Mouse (Mus musculus) thymus, postnatal 14 days (tissue): ENCODE results near the gene Insl3.

Experiments
- DNase-seq: peaks from one replicate; pipeline ENCODE4 v3.0.0; 2021

Gene Insl3

GRCm38 (mm10) chr8:71689028-71689427, at the start of gene Insl3:
TSS of gene Insl3 (plus strand) at chr8:71689214.
- no peak for DNase-seq

DNA sequence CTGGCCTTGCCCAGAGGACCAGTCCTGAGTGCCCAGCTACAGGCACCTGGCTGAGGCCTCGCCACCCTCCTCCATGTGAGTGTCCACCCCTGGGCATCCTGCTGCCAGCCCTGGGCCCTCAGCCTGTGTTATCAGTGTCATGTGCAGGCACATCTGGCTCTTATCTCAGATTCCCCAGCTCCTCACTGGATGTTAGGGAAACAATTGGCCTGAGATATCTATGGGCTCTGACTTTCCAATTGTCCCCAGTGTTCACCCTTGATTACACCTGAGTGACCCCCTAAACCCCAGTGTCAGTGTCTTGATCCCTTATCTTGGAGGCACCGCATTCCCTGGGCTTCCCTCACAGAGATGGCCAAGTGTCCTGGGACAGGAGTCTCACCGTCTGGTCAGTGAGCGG, 49.7 kb upstream of the Insl3 start:
- no peak for DNase-seq

- DNase-seq = no peak
Measured at GRCm38 (mm10) chr8:71645510-71645909, 43.5 kb upstream of the Insl3 start.

DNA sequence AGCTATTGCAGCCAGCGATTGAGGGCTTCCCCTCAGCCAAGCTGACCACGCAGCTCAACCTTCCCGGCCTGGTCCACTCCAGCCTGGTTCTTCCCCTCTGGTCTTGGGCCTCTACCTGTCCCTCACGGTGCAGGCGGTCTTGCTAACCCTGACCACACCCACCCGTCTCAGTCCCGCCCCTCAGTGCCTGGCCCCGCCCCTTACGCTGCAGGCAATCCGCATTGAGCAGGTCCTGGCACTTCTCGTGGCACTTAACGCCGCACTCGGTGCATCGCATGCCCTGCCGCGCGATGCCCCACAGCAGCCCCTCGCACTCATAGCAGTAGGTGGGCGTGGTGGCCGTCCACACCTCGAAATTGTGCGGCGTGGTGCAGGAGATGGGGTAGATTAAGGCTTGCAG, 34.4 kb upstream of the Insl3 start:
- DNase-seq = peak; percentile 43

DNA sequence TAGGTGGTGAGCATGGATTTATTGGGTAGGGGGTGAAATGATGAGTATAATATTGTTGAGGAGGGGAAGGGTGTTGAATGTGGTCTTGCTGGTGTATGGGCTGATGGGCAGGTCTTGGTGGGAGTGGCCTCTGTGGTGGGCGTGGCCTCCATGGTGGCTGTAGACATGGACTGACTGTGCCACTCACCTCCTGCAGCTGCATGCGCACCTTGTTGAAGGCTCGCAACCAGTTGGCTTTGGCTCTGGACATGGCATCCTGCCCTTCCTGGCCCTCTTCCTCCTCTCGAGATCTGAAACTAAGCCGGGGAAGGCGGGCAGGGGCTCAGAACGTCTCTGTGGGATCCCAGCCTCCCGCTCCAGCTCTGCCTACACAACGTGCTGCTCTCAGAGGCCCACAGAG, 31.2 kb upstream of the Insl3 start:
- DNase-seq = no peak

- no peak for DNase-seq
Measured at GRCm38 (mm10) chr8:71658515-71659049, 30.4 kb upstream of the Insl3 start.

GRCm38 (mm10) chr8:71659751-71660150, 29.3 kb upstream of the Insl3 start:
- no peak for DNase-seq

- DNase-seq = peak; percentile 85
Measured at GRCm38 (mm10) chr8:71660325-71661120, 28.5 kb upstream of the Insl3 start.

DNA sequence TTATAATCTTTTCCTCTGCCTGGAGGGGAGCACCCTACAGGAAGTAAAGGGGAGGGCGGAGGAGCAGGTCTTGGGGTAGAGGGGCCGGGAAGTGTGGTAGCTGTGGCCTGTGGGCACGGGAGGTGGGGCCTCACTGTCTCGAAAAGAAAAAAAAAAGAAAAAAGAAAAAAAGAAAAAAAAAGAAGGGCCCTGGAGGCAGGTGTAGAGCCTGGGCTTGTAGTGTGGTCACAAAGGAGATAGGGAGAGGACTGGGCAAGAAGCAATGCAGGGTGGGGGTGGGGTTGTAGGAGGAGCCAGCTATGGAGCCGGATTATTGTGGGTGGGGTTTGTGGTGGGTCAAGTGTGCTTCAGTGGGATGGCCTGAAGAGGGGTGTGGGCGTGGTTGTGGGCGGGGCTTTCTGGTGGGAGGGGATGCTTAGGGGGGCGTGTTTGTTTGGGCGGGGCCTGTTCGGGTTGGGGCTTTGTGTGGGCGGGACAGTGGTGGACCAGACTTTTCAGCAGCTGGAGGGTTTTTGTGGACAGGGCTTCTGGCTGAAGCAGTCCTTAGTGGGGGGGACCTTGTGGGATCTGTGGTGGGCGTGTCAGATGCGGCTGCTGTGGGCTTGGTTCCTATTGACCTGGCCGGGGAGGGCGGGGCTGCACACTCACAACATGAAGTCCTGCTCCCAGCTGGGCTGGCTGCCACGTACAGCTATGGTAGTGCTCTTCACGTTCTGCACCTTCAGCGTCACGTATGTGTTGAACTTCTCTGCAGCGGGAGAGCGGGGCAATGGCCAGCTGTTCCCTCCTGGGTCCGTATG, 23.5 kb upstream of the Insl3 start:
- DNase-seq = peak; percentile 62

DNA sequence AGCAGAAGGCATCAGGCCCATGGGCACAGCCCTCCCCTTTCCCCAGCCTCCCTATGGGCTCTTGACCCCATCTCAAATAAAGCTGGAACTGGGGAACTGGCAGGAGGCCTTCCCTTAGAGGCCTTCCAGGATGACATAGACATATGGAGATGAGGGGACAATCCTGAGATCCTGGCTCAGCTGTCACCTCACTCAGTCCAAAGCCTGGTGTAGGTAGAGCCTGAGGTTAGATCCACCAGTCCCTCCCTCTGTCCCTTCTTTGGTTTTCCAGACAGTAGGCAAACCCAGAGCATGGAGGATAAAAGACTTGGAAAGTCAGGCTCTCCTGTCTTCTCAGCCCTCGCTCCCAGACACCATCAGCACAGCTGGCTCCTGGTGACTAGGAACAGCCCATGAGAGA, 22.2 kb upstream of the Insl3 start:
- DNase-seq = no peak

DNA sequence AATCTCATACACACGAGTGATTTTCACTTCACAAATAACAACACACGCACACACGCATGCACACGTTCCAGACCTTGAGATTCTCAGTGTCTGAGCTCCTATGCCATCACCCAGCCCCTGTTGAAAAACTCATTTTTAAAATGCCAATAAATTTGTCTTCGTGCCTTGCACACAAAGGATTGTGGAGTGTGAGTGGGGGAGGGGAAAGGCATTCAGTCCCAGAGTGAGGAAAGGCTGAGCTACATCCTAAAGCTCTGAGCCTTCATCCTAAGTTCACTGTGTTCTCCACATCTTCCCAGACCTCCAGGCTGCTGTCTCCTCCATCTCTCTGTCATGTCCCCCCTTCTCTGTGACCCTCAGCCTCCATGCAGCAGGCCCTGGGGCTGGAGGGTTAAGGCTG, 21.8 kb upstream of the Insl3 start:
- DNase-seq = no peak

DNA sequence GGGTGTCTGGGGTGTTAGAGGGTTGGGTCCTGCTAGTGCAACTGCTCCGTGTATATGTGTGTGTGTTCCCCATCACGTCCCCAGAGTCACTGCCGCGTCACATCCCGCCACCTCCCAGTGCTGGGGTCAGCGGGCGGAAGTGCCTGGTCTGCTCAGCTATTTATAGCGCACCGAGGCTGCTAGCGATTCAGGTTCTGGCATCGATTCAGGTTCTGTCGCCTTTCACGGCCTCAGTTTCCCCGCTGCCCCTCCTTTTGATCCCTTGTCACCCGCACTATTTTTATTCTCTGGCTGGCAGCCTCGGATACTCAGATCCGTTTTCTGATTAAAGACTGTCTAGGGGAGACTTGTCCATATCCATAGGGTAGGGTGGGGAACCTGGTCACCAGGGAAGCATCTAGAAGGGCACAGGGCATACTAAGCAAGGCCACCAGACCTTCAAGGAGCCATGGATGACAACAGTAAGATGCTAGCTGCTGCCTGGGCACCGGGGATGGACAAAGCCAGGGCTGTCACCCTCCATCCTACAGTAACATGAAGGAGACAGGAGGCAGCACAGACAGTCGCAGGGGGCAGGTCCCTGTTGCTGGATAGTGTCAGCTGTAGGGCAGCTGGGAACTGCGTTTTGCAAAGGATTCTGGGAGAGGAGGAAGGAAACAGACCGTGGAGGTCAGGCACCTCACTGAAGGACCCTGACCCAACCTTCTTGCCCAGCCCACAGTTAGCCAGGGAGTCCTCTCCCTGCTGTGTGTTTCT, 20.6 kb upstream of the Insl3 start:
- DNase-seq = peak; percentile 51

DNA sequence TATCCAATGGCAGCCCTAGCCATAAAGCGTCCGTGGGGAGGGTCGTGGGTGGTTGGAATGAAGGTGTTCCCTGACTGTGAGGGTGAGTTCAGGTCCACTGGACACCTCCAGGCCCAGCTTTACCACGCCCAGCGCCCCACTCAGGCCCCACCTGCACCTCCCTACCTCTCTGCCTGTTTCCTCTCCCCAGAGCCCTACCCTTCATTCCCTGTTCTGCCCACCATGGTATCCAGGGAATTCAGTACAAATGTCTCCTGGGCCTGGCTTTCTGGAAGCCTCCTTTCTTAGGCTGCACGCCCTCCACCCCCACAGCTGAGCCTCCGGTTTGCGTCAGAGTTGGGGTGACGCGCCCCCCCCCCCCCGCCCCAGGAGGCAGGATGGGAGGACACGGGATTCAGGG, 18.8 kb upstream of the Insl3 start:
- DNase-seq = no peak

DNA sequence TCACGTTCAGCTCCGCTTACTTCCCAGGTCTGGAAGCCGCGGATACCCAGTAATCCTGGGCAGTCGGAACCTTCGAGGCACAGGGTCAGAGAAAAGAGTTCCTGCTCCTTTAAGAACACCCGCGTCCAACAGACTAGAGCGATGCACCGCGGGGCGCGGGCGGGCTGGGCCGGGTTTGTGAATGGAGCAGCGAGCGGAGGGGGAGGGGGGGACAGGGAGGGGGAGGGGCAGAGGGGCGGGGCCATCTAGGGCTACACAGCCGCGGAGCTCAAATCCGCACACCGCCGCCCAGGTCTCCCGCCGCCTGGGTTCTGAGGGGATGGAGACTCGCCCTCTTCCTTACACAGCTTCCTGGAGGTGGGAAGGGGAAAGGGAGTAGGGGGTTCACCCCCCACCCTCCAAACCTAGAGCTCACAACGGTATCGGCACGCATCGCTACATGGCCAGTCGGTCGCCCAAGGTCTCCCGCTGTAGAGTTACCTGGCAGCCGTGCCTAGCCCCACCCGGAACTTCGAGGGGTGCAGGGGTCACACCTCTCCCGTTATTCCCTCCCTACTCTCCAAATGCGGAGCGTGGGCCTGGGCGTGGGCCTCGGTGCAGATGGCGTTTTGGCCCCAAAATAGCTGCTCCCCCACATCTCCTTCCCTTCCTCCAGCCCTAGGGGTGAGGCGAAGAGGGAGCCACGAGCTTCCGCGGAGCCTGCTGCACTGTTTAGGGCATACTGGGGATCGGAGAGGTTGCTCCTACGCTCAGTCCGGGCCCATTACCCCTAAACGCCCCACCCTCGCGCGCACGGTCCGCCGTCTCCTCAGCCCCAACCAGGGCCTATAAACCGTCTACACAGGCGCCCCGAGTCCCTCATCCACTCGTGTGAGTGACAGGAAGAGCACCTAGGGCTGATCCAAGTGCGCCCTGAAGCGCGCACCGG, 18.1 kb upstream of the Insl3 start:
- peak; percentile 45 for DNase-seq

- peak; percentile 93 for DNase-seq
Measured at GRCm38 (mm10) chr8:71671549-71671965, 17.5 kb upstream of the Insl3 start, which contains the start of gene Unc13a. TSS of gene Unc13a (minus strand) at chr8:71671757.

DNA sequence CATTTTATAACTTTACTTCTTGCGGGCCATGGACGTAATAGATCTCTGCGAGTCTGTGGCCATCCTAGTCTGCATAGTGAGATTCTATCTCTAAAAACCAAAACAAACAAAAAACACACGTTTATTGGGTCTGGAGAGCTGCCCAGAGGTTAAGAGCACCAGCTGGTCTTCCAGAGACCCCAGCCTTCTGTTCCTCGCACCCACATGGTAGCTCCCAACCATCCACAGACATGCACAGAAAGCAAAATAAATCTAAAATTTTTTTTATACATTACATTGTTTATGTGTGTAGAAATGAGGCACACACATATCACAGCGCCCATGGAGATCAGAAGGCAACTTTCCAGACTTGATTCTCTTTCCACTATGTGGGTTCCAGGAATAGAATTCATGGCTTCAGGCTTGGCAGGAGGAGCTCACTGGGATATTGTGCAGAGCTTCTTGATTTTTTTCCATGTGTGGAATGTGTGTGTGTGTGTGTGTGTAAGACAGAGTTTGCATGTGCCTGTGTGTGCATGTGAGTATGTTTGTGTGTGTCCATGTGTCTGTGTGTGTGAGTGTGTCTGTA, 16.8 kb upstream of the Insl3 start:
- no peak for DNase-seq

DNA sequence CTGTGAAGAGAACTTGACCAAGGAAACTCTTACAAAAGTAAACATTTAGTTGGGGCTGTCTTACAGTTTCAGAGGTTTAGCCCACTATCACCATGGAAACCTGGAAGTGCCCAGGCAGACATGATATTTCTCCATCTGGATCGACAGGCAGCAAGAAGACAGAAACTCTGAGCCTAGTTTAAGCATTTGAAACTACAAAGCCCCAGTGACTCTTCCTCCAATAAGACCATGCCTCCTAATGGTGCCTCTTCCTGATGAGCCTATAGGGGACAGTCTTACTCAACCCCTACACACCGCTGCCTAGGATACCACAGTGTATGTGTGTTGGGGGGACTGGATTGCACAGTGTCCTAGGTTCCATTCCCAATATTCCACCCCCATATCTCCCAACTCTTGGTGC, 14.9 kb upstream of the Insl3 start:
- DNase-seq = no peak

GRCm38 (mm10) chr8:71675456-71676019, 13.5 kb upstream of the Insl3 start:
- DNase-seq = no peak

GRCm38 (mm10) chr8:71676020-71676741, 12.8 kb upstream of the Insl3 start, which contains the start of gene Jak3:
TSS of gene Jak3 (plus strand) at chr8:71676296.
- DNase-seq = peak; percentile 76

DNA sequence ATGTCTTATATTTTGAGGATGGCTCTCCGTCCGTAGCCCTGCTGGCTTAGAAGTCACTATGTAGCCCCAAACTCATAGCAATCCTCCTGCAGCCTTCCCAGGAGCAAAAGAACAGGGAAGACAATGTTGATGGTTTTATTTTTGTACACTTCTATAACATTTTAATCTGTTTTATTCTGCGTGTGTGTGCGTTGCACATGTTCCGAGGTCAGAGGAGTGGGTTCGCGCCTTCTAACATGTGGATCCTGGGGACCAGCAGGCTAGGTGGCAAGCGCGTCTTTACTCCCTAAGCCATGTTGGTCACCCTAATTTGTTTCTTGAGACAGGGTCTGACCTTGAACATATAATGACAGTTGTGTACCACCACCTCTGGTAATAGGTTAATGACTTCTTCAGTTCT, 12.2 kb upstream of the Insl3 start:
- DNase-seq = no peak
